Mouse (Mus musculus): ENCODE measurements around the gene Pitx2. TPM values are rescaled to one million over a fixed set of nuclear protein-coding genes. Genes with fewer than 3 reads are reported as not detected.

The Pitx2 gene
- polyA plus RNA-seq, 1 experiment, result 60.8 TPM

- no peak for DNase-seq (ENCODE audit: low spot score)
These were observed 58.8 kb downstream of the Pitx2 start for GRCm38 (mm10) chr3:129258497-129258896.

Other genes starting within 250 kb of the Pitx2 start
- 5.7 and 6.2 TPM in 2 replicates for gene Enpep, start 132.8 kb downstream of the Pitx2 start, polyA plus RNA-seq (2012; rRNA removed)